Mouse (Mus musculus) heart, embryonic 12.5 days (tissue): ENCODE results near the gene Kpna2. TPM values are rescaled to one million over a fixed set of nuclear protein-coding genes. Genes with fewer than 3 reads are reported as not detected.
A peak's percentile ranks its signal among the peaks of the same experiment; 100 is the strongest.
"Not testable (repeated sequence)": the region's sequence is repeated elsewhere in the genome, so short reads cannot be mapped to it uniquely, and the experiment has no call there.

ENCODE experiments used
- ATAC-seq: fragments of 200-750 bp; cut with Nextera tagmentation; 2 replicates; pipeline ENCODE4 v1.8.0; 2017; ENCODE audit warnings: moderate TSS enrichment, moderate library complexity; ENCODE audit not compliant: insufficient number of reproducible peaks, low FRiP score
- H3K27ac ChIP-seq: fragments of 300-500 bp; sonication (generic); 2 replicates; pipeline ENCODE4 v1.5.1; 2016; ENCODE audit warnings: mild to moderate bottlenecking, moderate library complexity; ENCODE audit not compliant: poor library complexity, severe bottlenecking
- H3K27me3 ChIP-seq: fragments of 300-500 bp; sonication (generic); replicated peaks from 2 replicates; pipeline ENCODE4 v1.6.1; 2016; ENCODE audit warnings: mild to moderate bottlenecking, moderate library complexity
- H3K36me3 ChIP-seq: fragments of 300-500 bp; sonication (generic); 2 replicates; pipeline ENCODE4 v1.6.1; 2016; ENCODE audit warnings: mild to moderate bottlenecking, moderate library complexity
- H3K4me1 ChIP-seq: fragments of 300-500 bp; sonication (generic); replicated peaks from 2 replicates; pipeline ENCODE4 v1.6.1; 2016; ENCODE audit warnings: mild to moderate bottlenecking
- H3K4me2 ChIP-seq: fragments of 300-500 bp; sonication (generic); 2 replicates; pipeline ENCODE4 v1.6.1; 2016; ENCODE audit warnings: mild to moderate bottlenecking, moderate library complexity
- H3K4me3 ChIP-seq: fragments of 300-500 bp; sonication (generic); 2 replicates; pipeline ENCODE4 v1.5.1; 2016; ENCODE audit warnings: mild to moderate bottlenecking
- H3K9ac ChIP-seq: fragments of 300-500 bp; sonication (generic); 2 replicates; pipeline ENCODE4 v1.6.1; 2016; ENCODE audit warnings: mild to moderate bottlenecking, moderate library complexity
- H3K9me3 ChIP-seq: fragments of 300-500 bp; sonication (generic); replicated peaks from 2 replicates; pipeline ENCODE4 v1.6.1; 2016; ENCODE audit warnings: mild to moderate bottlenecking, moderate library complexity
- WGBS: fragments of 180-500 bp; shearing (Covaris S2); methylation state at CpG from one replicate; pipeline ENCODE4 v1.1.7; 2016; 5-methylcytosine and 5-hydroxymethylcytosine counted together
- polyA plus RNA-seq: library from polyadenylated mRNA; unstranded; fragments of >200 nt; fragmentation: Nextera tagmentation; extraction: Ambion mirVana; gene quantifications from 2 replicates; pipeline ENCODE4 v1.2.1, GENCODE M21; 2016

Gene Kpna2
- polyA plus RNA-seq, 1 experiment from 2014 or later = 301 TPM

DNA sequence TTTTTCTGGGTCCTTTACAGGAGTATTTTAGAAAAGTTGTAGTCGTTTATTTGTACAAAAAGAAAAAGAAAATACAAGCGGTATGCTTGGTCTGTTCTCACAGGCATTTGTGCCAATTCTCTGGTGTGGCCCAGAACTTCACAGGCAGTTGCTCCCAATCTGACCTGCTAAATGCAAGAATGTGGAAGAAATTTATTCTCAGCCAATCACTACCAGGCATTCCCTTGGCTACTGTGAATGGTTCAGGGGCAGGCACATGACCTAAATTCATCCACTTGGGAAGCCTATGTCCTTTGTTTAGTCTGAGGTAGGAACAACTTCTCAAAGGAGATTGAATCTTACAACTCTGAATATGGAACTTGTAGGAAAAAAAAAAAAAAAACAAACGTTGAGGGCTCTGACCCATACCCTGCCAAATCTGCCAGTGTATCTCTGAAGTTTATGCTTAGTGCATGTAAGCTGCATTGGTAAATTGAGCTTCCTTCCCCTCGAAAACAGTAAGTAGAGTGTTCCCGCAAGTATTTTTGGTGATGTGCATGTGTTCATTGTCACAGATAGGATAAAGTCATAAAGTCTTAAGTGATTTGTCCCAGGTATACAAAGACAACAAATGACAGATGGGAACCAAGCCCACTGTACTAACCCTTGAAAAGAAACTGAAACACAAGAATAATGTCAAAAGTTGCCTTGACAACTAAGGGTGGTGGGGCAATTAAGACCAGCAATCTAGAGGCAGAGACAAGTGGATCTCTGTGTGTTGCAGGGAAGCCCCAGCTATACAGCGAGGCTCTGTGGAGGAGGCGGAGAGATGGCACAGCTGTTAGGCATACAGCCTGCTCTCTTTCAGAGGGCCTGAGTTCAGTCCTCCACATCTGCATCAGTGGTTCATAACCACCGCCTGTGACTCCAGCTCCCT is 2.7 kb upstream of the Kpna2 start:
- 60% methylated on average over 8 of the region's 8 CpGs for WGBS
- H3K36me3 ChIP-seq = peaks cover 3% of the 10 kb centered on the region

GRCm38 (mm10) chr11:106999949-107000513 is 690 bp upstream of the Kpna2 start:
- H3K9ac ChIP-seq = peak overlapping the region; percentile 75
- H3K4me1 ChIP-seq = peaks cover 16% of the 10 kb centered on the region
- H3K27ac ChIP-seq = peak overlapping the region; percentile 88
- peaks cover 23% of the 10 kb centered on the region for H3K36me3 ChIP-seq
- WGBS = 82% methylated on average over 9 of the region's 9 CpGs
- no peaks in the 10 kb centered on the region for H3K9me3 ChIP-seq
- H3K4me3 ChIP-seq = peak overlapping the region; percentile 41
- ATAC-seq = no peak
- H3K27me3 ChIP-seq = no peaks in the 10 kb centered on the region
- H3K4me2 ChIP-seq = peak overlapping the region; percentile 70

More for the DNA sequence above, 2.7 kb upstream of the Kpna2 start:
- Histone ChIP-seq H3K9me3 (no peaks in the 10 kb centered on the region), H3K27me3 (no peaks in the 10 kb centered on the region), H3K4me1 (peaks cover 4% of the 10 kb centered on the region; the same call in 1 of the 2 replicates), H3K27ac (no peak overlapping the region), H3K9ac (no peak overlapping the region), H3K4me3 (no peak overlapping the region), H3K4me2 (no peak overlapping the region)
- no peak for ATAC-seq

DNA sequence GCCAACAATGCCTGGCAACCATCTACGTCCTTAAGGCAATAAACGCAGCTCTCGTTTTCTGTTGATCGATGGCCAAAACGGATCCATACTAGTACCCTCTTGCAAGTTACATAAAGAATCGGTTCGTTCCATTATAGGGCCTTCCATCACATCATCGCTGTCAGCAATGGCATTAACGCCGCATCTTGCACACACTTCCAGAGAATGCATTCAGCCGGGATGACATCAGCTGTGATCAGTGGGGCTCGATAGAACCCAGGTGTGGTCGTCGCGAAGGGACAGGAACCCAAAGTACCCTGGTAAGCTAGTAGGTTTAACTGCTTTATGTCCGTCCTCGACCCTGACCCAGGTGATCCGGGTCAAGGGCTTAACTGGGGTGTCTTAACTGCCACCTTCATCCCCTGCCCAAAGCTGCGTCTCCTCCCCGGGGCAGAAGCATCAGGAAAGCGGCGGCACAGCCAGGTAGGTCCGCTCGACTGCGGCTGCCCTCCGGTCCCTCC is 640 bp downstream of the Kpna2 start:
- Histone ChIP-seq H3K9me3 (no peaks in the 10 kb centered on the region), H3K4me3 (peak overlapping the region; percentile 100), H3K4me1 (peaks cover 28% of the 10 kb centered on the region), H3K4me2 (peak overlapping the region; percentile 68), H3K9ac (peak overlapping the region; percentile 95), H3K27me3 (no peaks in the 10 kb centered on the region), H3K36me3 (peaks cover 36% of the 10 kb centered on the region), H3K27ac (peak overlapping the region; percentile 93)
- 0 out of 2 replicates have a peak, but pooled peaks have one; percentile 10 for ATAC-seq
- 2% methylated on average over 26 of the region's 26 CpGs for WGBS

GRCm38 (mm10) chr11:106997976-106998375 is 1.4 kb downstream of the Kpna2 start:
- no peaks in the 10 kb centered on the region for H3K27me3 ChIP-seq
- peaks cover 40% of the 10 kb centered on the region for H3K36me3 ChIP-seq
- peaks cover 28% of the 10 kb centered on the region for H3K4me1 ChIP-seq
- peak overlapping the region; percentile 95 for H3K9ac ChIP-seq
- no peak overlapping the region for H3K27ac ChIP-seq
- WGBS = 15% methylated on average over 5 of the region's 5 CpGs
- ATAC-seq = no peak
- H3K4me3 ChIP-seq = peak overlapping the region; percentile 100
- H3K9me3 ChIP-seq = no peaks in the 10 kb centered on the region
- H3K4me2 ChIP-seq = peak overlapping the region; percentile 68

- Histone ChIP-seq H3K4me3 (0 out of 2 replicates have a peak overlapping the region, but pooled peaks have one; percentile 100), H3K4me2 (peak overlapping the region; percentile 68; the same call in 1 of the 2 replicates), H3K4me1 (peaks cover 30% of the 10 kb centered on the region), H3K36me3 (peaks cover 53% of the 10 kb centered on the region)
- not testable (repeated sequence) for H3K9ac ChIP-seq, H3K27me3 ChIP-seq, H3K9me3 ChIP-seq, ATAC-seq, H3K27ac ChIP-seq
- 92% methylated on average over 7 of the region's 7 CpGs for WGBS
Observed at GRCm38 (mm10) chr11:106996492-106996891, 2.8 kb downstream of the Kpna2 start.

DNA sequence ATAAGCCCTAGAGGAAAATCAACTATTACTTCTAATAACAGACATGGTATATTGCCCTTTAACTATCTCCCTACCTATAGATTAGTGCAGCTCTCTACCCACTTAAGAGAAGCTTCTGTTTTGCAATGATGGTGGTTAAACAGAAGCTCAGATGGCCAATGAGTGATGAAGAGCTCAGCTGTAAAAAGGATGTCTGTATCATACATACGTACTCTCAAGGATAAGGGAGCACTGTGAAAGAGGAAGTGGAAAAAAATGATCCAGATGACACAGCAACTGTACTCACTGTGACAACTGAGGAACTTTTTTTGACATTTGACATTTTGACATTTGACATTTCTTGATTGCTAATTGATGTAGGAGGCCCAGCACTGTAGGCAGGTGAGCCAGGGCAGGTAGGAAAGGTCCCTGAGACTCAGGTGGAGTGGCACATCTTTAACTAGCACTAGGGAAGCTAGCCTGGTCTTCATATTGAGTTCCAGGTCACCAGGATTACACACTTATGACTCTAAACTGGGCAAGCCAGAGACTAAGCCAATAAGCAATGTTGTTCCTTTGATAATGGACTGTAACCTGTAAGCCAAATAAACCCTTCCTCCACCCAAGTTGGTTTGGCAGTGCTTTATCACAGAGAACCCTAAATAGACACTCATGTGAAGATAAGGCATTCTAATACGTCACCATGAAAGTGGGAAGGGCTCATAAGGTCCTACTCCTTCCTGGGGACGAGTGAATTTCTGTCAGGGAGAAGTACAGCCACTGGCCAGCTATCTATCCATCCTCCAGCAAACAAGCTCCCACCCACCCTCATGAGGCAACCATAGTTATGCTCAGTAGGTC is 4.9 kb downstream of the Kpna2 start:
- Histone ChIP-seq H3K9me3 (no peaks in the 10 kb centered on the region), H3K9ac (no peak overlapping the region), H3K36me3 (peaks cover 73% of the 10 kb centered on the region), H3K4me2 (no peak overlapping the region), H3K4me3 (no peak overlapping the region), H3K27ac (peak overlapping the region; percentile 5; the same call in 1 of the 2 replicates), H3K27me3 (no peaks in the 10 kb centered on the region), H3K4me1 (peaks cover 30% of the 10 kb centered on the region)
- ATAC-seq = no peak
- 24% methylated on average over 3 of the region's 3 CpGs for WGBS

GRCm38 (mm10) chr11:106987384-106987783 is 12.0 kb downstream of the Kpna2 start:
- H3K4me3 ChIP-seq = no peak overlapping the region
- no peaks in the 10 kb centered on the region for H3K9me3 ChIP-seq
- H3K9ac ChIP-seq = no peak overlapping the region
- peaks cover 5% of the 10 kb centered on the region; the same call in 1 of the 2 replicates for H3K4me1 ChIP-seq
- H3K27me3 ChIP-seq = no peaks in the 10 kb centered on the region
- peaks cover 56% of the 10 kb centered on the region for H3K36me3 ChIP-seq
- no peak overlapping the region for H3K27ac ChIP-seq
- ATAC-seq = no peak
- WGBS = 84% methylated on average over 2 of the region's 2 CpGs
- no peak overlapping the region for H3K4me2 ChIP-seq

DNA sequence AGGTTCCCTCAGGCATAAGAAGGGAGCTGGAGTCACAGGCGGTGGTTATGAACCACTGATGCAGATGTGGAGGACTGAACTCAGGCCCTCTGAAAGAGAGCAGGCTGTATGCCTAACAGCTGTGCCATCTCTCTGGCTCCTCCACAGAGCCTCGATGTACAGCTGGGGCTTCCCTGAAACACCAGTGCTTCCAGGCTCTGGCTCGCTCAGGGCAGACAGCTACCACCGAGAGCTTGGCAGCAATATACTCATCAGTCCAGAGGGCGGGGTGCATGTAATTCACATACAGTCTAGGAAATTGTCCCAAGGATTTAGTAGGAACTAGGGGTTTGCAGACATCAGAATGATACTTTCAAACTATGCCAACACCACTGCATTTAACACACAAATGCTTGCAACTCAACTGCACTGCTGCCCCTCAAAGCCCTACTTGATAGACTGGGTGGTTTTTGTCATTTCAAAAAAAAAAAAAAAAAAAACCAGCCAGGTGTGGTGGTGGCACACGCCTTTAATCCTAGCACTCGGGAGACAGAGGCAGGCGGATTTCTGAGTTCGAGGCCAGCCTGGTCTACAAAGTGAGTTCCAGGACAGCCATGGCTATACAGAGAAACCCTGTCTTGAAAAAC is 13.2 kb downstream of the Kpna2 start:
- WGBS = 86% methylated on average over 9 of the region's 9 CpGs
- H3K36me3 ChIP-seq = peaks cover 44% of the 10 kb centered on the region
- H3K9ac ChIP-seq, H3K4me2 ChIP-seq, H3K27ac ChIP-seq, H3K4me3 ChIP-seq, H3K9me3 ChIP-seq, H3K27me3 ChIP-seq, H3K4me1 ChIP-seq, ATAC-seq: not testable (repeated sequence)

- Histone ChIP-seq H3K4me2 (no peak overlapping the region), H3K9ac (no peak overlapping the region)
Observed at GRCm38 (mm10) chr11:106982351-106982750, 17.0 kb downstream of the Kpna2 start.

DNA sequence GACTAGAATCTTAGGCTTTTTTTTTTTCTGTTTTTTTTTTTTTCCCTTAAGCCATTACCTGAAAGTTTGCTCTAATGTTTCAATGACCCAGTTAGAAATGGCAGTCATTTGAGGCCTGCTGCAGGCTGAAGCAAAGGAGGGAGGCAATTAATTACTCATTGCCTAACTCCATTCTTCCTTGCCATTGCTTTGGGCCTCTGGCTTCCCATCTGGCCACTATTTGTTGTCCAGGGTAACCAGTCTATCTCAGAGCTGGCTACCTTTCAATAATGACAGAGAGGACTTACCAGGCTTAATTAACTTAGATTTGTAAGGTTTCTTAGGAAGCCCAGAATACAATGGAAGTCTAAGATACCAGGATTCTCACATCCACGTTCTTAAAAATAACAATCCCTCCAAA is 17.6 kb downstream of the Kpna2 start:
- Histone ChIP-seq H3K27ac (no peak overlapping the region), H3K27me3 (no peaks in the 10 kb centered on the region), H3K4me2 (no peak overlapping the region), H3K4me3 (no peak overlapping the region), H3K36me3 (peaks cover 4% of the 10 kb centered on the region), H3K9me3 (no peaks in the 10 kb centered on the region), H3K4me1 (peaks cover 6% of the 10 kb centered on the region; the same call in 1 of the 2 replicates), H3K9ac (no peak overlapping the region)
- no peak for ATAC-seq
- 71% methylated on average over 1 of the region's 1 CpGs for WGBS

More at GRCm38 (mm10) chr11:106982351-106982750, 17.0 kb downstream of the Kpna2 start:
- Histone ChIP-seq H3K27me3 (no peaks in the 10 kb centered on the region), H3K9me3 (no peaks in the 10 kb centered on the region), H3K27ac (no peak overlapping the region; the same call in 1 of the 2 replicates), H3K4me1 (peaks cover 6% of the 10 kb centered on the region; the same call in 1 of the 2 replicates), H3K4me3 (no peak overlapping the region), H3K36me3 (peaks cover 10% of the 10 kb centered on the region)
- 28% methylated on average over 5 of the region's 5 CpGs for WGBS
- no peak for ATAC-seq
